Mouse (Mus musculus) MEL (cell line): ENCODE results near the gene Actl6a. TPM values are rescaled to one million over a fixed set of nuclear protein-coding genes. Genes with fewer than 3 reads are reported as not detected.
"Not testable (repeated sequence)": the region's sequence is repeated elsewhere in the genome, so short reads cannot be mapped to it uniquely, and the experiment has no call there.

Source experiments
- DNase-seq: peaks from one replicate; pipeline ENCODE4 v3.0.0; 2011; ENCODE audit warnings: low read depth, low spot score
- H3K27ac ChIP-seq: 2 replicates; pipeline ENCODE4 v1.5.1; 2012; ENCODE audit warnings: low read depth, mild to moderate bottlenecking, control low read depth, low read length, moderate library complexity; ENCODE audit not compliant: control insufficient read depth
- H3K27me3 ChIP-seq, 2 experiments: fragments of 150-350 bp in 1 of 2; sonication (generic) in 1 of 2; 2 replicates each; pipeline ENCODE4 v1.6.1; 2012; ENCODE audit warnings: low read length in 2 of 2, mild to moderate bottlenecking in 2 of 2, improper control_type of control experiment in 1 of 2, moderate library complexity in 1 of 2; ENCODE audit not compliant: insufficient read depth in 2 of 2, control insufficient read depth in 1 of 2
- H3K36me3 ChIP-seq, 2 experiments: 2 replicates each; pipeline ENCODE4 v1.6.1; 2012 to 2014; ENCODE audit warnings: low read length in 2 of 2, improper control_type of control experiment in 1 of 2, inconsistent platforms in 1 of 2, mild to moderate bottlenecking in 1 of 2; ENCODE audit not compliant: insufficient read depth in 2 of 2, control insufficient read depth in 1 of 2
- H3K4me1 ChIP-seq, 2 experiments: fragments of 150-350 bp in 1 of 2; sonication (generic) in 1 of 2; 2 replicates each; pipeline ENCODE4 v1.6.1; 2012; ENCODE audit warnings: low read length in 2 of 2, improper control_type of control experiment in 1 of 2, mild to moderate bottlenecking in 1 of 2; ENCODE audit not compliant: insufficient read depth in 2 of 2, control insufficient read depth in 1 of 2
- H3K4me3 ChIP-seq, 2 experiments: fragments of 150-350 bp in 1 of 2; sonication (generic) in 1 of 2; 2 replicates each; pipeline ENCODE4 v1.5.1; 2012; ENCODE audit warnings: low read depth in 2 of 2, low read length in 2 of 2, mild to moderate bottlenecking in 2 of 2, moderate library complexity in 2 of 2, control low read depth in 1 of 2, improper control_type of control experiment in 1 of 2; ENCODE audit not compliant: control insufficient read depth in 1 of 2, insufficient read depth in 1 of 2
- H3K79me2 ChIP-seq: 2 replicates; pipeline ENCODE4 v1.6.1; 2012; ENCODE audit warnings: mild to moderate bottlenecking, low read length, moderate library complexity; ENCODE audit not compliant: control insufficient read depth, poor library complexity, insufficient read depth
- H3K9ac ChIP-seq: 2 replicates; pipeline ENCODE4 v1.6.1; 2012; ENCODE audit warnings: low read depth, mild to moderate bottlenecking, control low read depth, low read length, moderate library complexity; ENCODE audit not compliant: control insufficient read depth, poor library complexity, severe bottlenecking
- H3K9me3 ChIP-seq: fragments of 150-350 bp; sonication (generic); replicated peaks from 2 replicates; pipeline ENCODE4 v1.6.1; 2012; ENCODE audit warnings: mild to moderate bottlenecking, low read length, improper control_type of control experiment, moderate library complexity; ENCODE audit not compliant: insufficient read depth
- CHD1 ChIP-seq: IDR thresholded peaks from 2 replicates; pipeline ENCODE4 v1.6.1; 2012; ENCODE audit warnings: low read depth, mild to moderate bottlenecking, inconsistent platforms, low read length, improper control_type of control experiment
- ELF1 ChIP-seq: IDR thresholded peaks from 2 replicates; pipeline ENCODE4 v1.6.1; 2014; ENCODE audit warnings: low read depth, mild to moderate bottlenecking, inconsistent platforms, low read length, improper control_type of control experiment, moderate library complexity
- ETS1 ChIP-seq: IDR thresholded peaks from 2 replicates; pipeline ENCODE4 v1.6.1; 2012; ENCODE audit warnings: low read depth, mild to moderate bottlenecking, inconsistent platforms, low read length, improper control_type of control experiment, moderate library complexity
- GATA1 ChIP-seq: IDR thresholded peaks from 2 replicates; pipeline ENCODE4 v1.6.1; 2011; ENCODE audit warnings: low read depth, low read length, improper control_type of control experiment
- JUND ChIP-seq: IDR thresholded peaks from 2 replicates; pipeline ENCODE4 v1.6.1; 2011; ENCODE audit warnings: low read depth, mild to moderate bottlenecking, improper control_type of control experiment, low read length
- MAX ChIP-seq: IDR thresholded peaks from 2 replicates; pipeline ENCODE4 v1.6.1; 2011; ENCODE audit warnings: low read length, improper control_type of control experiment
- MAZ ChIP-seq: IDR thresholded peaks from 2 replicates; pipeline ENCODE4 v1.6.1; 2012; ENCODE audit warnings: low read depth, mild to moderate bottlenecking, inconsistent platforms, low read length, improper control_type of control experiment
- MYB ChIP-seq: IDR thresholded peaks from 2 replicates; pipeline ENCODE4 v1.6.1; 2011; ENCODE audit warnings: mild to moderate bottlenecking, low read depth, low read length, improper control_type of control experiment
- NELFE ChIP-seq: IDR thresholded peaks from 2 replicates; pipeline ENCODE4 v1.6.1; 2011; ENCODE audit warnings: low read depth, low read length, improper control_type of control experiment
- NRF1 ChIP-seq: IDR thresholded peaks from 2 replicates; pipeline ENCODE4 v1.6.1; 2014; ENCODE audit warnings: low read depth, mild to moderate bottlenecking, inconsistent platforms, low read length, improper control_type of control experiment, moderate library complexity; ENCODE audit not compliant: poor library complexity, insufficient read depth, severe bottlenecking
- RCOR1 ChIP-seq: IDR thresholded peaks from 2 replicates; pipeline ENCODE4 v1.6.1; 2012; ENCODE audit warnings: low read depth, mild to moderate bottlenecking, inconsistent platforms, low read length, improper control_type of control experiment
- SIN3A ChIP-seq: IDR thresholded peaks from 2 replicates; pipeline ENCODE4 v1.6.1; 2012; ENCODE audit warnings: low read length, improper control_type of control experiment, inconsistent platforms
- TAL1 ChIP-seq: IDR thresholded peaks from 2 replicates; pipeline ENCODE4 v1.6.1; 2012; ENCODE audit warnings: mild to moderate bottlenecking, inconsistent platforms, low read length, moderate library complexity, mixed read lengths
- TBP ChIP-seq: IDR thresholded peaks from 2 replicates; pipeline ENCODE4 v1.8.0; 2011; ENCODE audit warnings: low read depth, low read length, improper control_type of control experiment
- TCF12 ChIP-seq: IDR thresholded peaks from 2 replicates; pipeline ENCODE4 v1.6.1; 2014; ENCODE audit warnings: low read depth, mild to moderate bottlenecking, inconsistent platforms, low read length, improper control_type of control experiment, moderate library complexity
- USF1 ChIP-seq: IDR thresholded peaks from 2 replicates; pipeline ENCODE4 v1.6.1; 2014; ENCODE audit warnings: low read depth, mild to moderate bottlenecking, inconsistent platforms, low read length, improper control_type of control experiment, moderate library complexity
- ZMIZ1 ChIP-seq: IDR thresholded peaks from 2 replicates; pipeline ENCODE4 v1.6.1; 2012; ENCODE audit warnings: low read depth, mild to moderate bottlenecking, inconsistent platforms, low read length, improper control_type of control experiment, moderate library complexity
- ZNF384 ChIP-seq: IDR thresholded peaks from 2 replicates; pipeline ENCODE4 v1.6.1; 2012; ENCODE audit warnings: low read depth, mild to moderate bottlenecking, inconsistent platforms, low read length, improper control_type of control experiment
- polyA plus RNA-seq, 2 experiments: library from polyadenylated mRNA; stranded (reverse) in 1 of 2; unstranded in 1 of 2; fragments of >175 nt in 1 of 2; fragments of >200 nt in 1 of 2; gene quantifications; 2 replicates each; pipeline versions ENCODE4 v1.2.1 to v1.2.4; 2012; ENCODE audit warnings: low replicate concordance in 2 of 2, low read depth in 1 of 2; ENCODE audit not compliant: insufficient read length in 2 of 2, insufficient read depth in 1 of 2, missing spikeins in 1 of 2
- total RNA-seq: library from RNA; depleted of rRNA; stranded (reverse); fragments of 300-350 nt; gene quantifications from 2 replicates; pipeline ENCODE4 v1.2.3, GENCODE M21; 2012

Gene Actl6a
- total and polyA plus RNA-seq, 3 experiments: 129 to 175 TPM; not detected in 1

- TF ChIP-seq TBP (no peak), MAZ (no peak), SIN3A (peak; percentile 82), USF1 (peak; percentile 75), NRF1 (no peak), TCF12 (0 out of 2 replicates have a peak, but pooled peaks have one; percentile 11), NELFE (no peak), MAX (peak; percentile 82), TAL1 (no peak), MYB (no peak; the same call in 1 of the 2 replicates), ZMIZ1 (no peak), ETS1 (no peak; the same call in 1 of the 2 replicates), CHD1 (no peak), GATA1 (no peak; the same call in 1 of the 2 replicates), ELF1 (no peak), RCOR1 (no peak; the same call in 1 of the 2 replicates), JUND (peak; percentile 56; the same call in 1 of the 2 replicates)
Measured at GRCm38 (mm10) chr3:32698228-32698863, 7.8 kb upstream of the Actl6a start (continued).

GRCm38 (mm10) chr3:32704021-32704420 is 2.1 kb upstream of the Actl6a start:
- peak; percentile 60 for TF ChIP-seq ZNF384
- not testable (repeated sequence) for H3K9me3 ChIP-seq, H3K36me3 ChIP-seq, H3K9ac ChIP-seq, H3K27me3 ChIP-seq, H3K79me2 ChIP-seq, DNase-seq, H3K4me3 ChIP-seq, H3K27ac ChIP-seq
- H3K4me1 ChIP-seq: peaks cover 11 to 13% of the 10 kb centered on the region in 2 experiments

GRCm38 (mm10) chr3:32704632-32705031 is 1.5 kb upstream of the Actl6a start:
- H3K27ac ChIP-seq, DNase-seq, H3K9ac ChIP-seq, H3K4me3 ChIP-seq, H3K9me3 ChIP-seq, H3K36me3 ChIP-seq, H3K27me3 ChIP-seq: not testable (repeated sequence)
- Histone ChIP-seq H3K4me1 (peaks cover 11 to 13% of the 10 kb centered on the region in 2 experiments), H3K79me2 (peaks cover 11% of the 10 kb centered on the region)
